Mouse (Mus musculus) layer of hippocampus, postnatal 25 days (tissue): ENCODE data around the gene Prelid3b. TPM values are rescaled to one million over a fixed set of nuclear protein-coding genes. Genes with fewer than 3 reads are reported as not detected.

ENCODE experiments used
- DNase-seq, 2 experiments: peaks; one replicate each; pipeline ENCODE4 v3.0.0; 2022; ENCODE audit warnings: mixed read lengths in 2 of 2, low spot score in 1 of 2; ENCODE audit errors: extremely low spot score in 1 of 2
- total RNA-seq, 2 experiments: library from RNA; stranded (reverse); gene quantifications; 2 replicates each; pipeline ENCODE4 v1.2.3; 2021

Prelid3b gene
- total RNA-seq, 2 experiments from 2014 or later, result 36.5 to 42.5 TPM

DNA sequence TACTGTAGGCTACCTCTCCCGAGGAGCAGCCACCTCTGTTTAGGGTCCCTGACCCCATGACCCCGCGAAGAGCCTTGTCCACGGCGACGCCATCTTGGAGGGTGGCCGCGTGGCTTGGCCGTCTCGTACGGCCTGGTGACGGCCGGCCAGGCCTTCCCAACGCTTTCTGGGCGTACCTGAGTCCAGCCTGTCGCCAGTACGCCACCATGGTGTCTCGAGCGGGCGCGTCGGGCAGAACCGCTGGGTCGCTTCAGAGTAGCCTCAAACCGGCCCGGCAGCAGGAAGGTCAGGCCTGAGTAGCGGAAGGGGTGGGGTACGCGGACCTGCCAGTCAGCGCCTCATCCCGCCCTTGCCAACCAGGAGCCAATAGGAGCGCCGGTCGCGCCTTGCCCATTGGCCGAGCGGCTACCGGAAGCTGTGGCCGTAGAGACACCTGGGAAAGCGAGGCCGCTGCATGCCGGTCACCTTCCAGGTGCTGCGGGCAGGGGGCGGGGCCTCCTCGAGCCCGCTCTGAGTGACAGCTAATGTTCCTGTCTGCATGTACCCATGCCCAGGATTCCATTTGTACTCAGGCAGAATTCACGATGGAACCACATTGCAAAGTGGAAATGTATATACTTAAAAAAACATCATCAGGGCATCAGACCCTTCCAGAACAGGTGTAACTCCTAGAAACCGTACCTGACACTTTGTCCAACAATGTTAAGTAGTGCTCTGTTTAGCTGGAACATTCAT lies 8.9 kb downstream of the Prelid3b start, which contains the start of gene Atp5e:
TSS of gene Atp5e (minus strand) at position 317 of the 735 bp plus-strand sequence.
- DNase-seq, result peak; percentile 88 to 90

DNA sequence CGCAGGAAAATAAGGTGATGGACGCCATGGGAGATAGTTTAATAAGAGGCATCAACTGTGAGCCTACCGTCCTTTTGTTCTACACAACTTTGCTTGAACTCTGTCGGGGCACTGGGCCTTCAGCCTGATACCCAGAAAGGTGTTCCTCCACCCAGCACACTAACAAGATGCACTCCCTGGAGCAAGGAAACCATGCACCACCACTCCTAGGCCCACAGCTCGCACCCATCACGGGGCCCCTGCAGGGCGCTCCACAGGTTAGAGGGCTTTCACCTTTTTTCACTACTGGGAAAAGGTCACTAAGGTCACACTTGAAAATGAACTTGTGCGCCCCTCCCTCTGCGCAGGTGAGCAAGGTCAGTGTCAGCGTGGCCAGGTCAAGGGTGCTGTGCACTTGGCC lies 9.5 kb downstream of the Prelid3b start:
- peak in 1 of 2 experiments; percentile 21 for DNase-seq

DNA sequence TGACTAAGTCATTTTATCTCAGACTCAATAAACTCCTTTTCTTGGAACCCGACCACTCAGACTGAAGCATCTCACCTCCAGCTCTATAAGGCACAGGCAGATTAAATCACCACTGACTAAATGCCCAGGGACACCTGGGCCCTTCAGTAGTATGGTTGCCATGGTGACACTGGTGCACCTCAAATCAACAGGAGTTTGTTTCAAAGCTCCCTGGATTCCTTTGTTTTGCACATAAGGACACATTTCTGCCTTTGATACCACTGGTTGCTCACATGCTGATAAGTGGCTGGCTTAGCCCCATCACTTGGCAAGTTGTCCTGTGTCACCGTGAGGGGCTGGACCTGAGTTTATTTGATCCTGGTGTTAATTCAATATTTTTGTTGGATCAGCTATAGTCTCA lies 13.5 kb downstream of the Prelid3b start:
- no peak for DNase-seq

DNA sequence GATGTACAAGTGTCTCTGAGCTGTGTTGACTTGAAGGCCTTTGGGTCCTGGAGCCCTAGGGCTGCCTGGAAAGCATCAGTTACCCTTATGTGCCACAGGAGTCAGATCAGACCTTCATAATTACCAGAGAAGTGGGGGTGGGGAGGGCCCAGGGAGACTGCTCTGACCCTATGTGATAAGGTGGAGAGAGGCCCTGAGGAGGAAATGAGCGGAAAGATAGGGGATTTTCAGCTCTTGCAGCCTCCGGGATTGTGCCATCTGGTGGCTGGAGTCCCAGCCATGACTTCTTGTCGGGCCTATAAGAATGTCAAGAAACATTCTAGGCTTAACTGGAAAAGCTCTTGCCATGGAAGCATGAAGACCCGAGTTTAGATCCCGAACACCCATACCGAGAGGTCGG lies 19.2 kb downstream of the Prelid3b start:
- no peak for DNase-seq

DNA sequence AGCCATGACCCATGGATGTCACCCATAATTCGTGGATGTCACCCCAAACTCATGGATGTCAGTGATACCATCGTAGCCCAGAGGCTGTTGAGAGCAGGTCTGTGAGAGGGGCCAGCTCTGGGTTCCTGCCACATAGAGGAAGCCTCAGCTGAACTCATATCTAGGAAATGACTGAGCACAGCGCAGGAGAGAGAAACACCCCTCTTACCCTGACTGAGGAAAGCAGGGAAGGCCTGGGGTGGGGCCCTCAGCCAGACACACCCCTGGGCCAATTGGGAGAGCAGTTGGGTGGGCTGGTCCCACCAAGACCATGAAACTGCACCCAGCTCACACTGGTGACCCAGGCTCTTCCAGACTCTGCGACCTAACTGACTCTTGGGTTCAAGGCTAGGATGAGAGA lies 22.5 kb downstream of the Prelid3b start, which contains the start of gene Tubb1:
TSS of gene Tubb1 (plus strand) at position 343 of the 400 bp plus-strand sequence.
- no peak for DNase-seq

DNA sequence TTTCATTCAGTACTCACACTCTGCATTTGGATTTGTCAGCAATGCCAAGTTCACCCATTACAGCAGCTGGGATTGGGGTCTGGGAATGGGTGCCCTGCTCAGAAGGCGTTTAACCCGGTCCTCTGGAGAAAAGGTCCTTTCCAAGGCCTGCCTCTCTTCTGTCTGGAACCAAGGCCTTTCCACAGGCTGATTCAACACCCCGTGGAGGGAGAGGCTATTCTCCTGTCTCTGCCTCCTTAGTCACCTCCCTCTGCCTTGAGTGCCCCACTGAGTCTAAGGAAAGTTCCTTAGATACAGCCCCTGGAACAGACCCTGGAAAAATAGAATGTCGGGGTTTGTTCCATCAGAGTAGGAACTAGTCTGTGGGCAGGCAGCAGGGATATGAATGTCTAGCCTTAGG lies 24.5 kb downstream of the Prelid3b start:
- DNase-seq, result no peak

DNA sequence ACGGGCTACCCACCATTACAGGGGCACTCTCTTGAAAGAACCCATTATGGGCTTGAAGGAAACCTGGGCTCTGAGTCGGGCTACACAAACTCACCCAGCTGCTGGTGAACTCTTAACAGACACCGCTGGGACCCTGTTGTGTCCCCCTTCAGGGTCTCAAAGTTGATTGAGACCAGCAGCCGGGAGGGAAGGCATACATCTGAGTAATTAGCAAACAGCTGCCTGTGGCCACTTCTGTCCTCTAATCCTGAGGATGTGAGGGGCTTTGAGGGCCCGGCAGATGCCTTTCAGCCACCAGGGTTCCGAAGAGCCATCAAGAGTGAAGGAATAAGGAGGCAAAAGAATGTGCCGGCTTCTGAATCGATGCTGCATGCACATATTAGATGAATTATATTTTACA lies 26.0 kb downstream of the Prelid3b start:
- DNase-seq, result no peak

DNA sequence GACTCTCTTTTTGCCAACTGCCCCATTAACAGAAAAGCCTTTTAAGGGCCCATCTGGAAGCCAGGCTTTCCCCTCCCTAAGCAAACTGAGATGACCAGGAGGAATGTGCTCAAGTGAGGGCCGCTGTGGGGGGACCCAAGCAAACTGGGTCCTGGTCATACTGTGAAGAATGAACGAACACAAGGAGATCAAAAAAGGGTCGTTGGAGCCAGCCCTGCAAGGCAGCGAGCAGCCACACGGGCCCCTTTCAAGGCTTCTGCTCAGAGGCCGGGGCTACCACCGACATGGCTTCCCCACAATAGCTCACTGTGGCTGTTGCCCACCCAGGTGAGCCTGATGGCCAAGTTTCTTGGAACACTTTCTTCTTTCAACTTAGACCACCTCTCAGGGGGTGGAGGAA lies 26.4 kb downstream of the Prelid3b start:
- no peak for DNase-seq

DNA sequence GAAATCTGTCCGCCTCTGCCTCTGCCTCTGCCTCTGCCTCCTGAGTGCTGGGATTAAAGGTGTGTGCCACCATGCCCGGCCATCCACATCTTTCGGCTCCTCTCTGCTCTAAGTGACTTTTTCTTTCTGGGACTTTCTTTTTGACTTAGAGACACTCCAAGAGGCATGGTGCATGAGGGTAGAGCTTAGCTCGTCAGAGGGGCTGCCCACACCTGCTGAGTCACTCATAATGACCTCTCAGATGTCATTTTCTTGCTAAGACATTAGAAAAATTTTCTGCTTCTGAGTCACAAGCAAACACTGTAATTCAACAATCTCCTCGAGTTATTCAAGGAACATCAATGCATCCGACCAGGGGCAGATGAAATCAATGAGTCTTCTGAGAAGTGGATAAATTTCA lies 27.9 kb downstream of the Prelid3b start:
- DNase-seq, result no peak

DNA sequence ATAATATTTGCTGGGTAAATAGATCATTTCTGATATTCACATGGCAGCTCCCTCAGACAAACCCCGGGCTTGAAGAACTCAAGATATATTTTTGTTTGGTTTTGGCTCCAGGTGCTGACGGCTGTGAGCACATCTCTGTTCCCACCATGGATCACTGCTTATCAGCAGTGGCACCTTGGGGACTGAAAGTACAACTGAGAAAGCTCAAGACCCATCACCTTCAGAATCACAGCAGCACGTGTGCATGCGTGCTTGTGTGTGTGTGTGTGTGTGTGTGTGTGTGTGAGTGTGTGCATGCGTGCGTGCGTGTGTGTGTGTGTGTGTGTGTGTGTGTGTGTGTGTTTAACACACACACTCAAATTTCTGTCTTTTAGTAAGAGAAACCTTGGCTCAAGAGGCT lies 28.5 kb downstream of the Prelid3b start:
- no peak for DNase-seq

DNA sequence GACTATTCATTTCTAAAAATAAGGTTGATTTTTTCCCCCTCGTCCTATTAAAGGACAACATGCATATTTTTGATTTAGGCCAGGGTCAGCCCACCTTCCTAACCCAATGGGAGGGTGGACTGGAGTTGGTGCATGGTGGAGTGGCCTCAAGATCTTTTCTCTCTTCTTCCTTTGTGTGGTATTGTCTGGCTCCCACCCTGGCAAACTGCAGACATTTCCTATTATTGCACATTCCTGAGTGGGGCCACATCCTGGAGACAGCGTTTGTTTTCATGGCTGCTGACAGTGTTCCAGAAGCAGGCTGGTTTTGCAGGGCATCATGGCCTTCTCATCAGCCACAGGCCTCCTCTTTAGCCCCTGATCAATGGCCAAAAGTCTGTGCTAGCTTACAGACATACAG lies 29.8 kb downstream of the Prelid3b start:
- DNase-seq, result no peak

DNA sequence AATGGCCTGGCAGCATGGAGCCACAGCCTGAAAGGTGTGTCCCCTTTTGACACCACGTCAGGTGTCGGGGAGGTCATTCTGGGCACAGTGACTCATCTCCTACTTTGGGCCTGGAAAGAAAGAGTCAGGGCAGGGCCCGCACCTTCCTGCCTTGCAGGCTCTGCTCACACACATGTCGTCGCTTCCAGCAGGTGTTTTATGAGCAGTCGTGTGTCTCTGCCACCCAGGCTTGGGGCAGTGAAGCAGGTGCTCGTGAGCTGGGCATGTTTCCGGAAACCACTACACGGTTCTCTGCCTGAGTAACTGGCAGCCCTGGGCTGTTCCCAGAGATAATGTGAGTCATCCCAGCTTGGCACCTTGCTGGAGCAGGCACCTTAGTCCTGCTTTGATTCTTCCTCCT lies 30.4 kb downstream of the Prelid3b start:
- DNase-seq, result no peak

DNA sequence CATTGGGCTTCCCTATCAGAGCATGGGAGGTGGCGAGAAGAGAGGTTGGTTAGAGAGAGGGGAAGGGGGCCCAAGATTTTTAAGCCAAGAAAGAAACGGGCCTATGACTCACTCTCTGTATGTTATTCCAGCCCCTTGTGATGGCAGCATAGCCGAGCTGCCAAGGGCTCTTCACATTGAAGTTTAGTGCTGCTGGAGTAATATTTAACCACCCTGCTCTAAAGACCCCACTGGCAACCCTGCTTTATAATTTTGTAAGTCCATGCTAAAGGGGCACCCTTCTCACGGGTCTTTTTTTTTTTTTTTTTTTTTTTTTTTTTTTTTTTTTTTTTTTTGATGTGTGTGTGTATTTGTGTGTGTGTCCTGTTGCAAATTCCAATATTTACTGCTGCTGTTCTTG lies 31.0 kb downstream of the Prelid3b start:
- no peak for DNase-seq

DNA sequence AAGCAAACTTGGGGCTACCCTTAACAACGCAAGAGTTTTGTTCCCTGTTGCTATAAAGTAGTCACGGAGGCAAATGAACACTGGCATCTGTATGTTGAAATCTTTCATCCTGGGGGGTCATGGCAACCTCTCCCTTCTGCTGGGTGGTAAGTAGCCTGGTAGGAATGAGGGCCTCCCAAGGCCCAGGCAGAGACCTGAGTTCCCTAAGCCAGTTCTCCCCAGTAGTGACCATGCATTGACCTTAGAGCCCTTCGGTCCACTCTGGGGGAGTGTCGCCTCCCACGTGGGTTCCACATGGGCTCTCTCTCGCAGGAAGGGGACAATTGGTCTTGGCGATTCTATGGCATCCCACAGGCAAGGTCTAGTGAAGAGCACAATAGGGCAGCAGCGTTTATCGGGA lies 32.9 kb downstream of the Prelid3b start:
- DNase-seq, result no peak

DNA sequence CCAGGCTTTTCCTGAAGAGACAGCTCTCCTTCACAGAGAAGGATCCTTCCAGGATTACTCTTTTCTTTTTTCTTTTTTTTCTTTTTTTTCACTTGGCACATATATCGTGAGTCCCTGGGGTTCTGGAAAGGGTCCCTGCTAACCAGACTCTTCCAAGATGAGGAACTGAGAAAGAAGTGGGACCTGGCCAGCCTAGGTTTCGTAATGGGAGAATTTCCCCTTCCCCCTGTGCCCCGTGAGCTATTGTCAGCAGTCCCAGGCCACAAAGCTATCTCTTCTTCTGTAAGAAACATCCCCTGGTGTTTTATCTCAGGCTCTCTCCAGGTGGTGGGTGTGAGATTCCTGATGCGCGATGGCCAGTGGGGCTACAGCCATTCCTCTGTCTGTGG lies 33.4 kb downstream of the Prelid3b start:
- DNase-seq, result no peak

DNA sequence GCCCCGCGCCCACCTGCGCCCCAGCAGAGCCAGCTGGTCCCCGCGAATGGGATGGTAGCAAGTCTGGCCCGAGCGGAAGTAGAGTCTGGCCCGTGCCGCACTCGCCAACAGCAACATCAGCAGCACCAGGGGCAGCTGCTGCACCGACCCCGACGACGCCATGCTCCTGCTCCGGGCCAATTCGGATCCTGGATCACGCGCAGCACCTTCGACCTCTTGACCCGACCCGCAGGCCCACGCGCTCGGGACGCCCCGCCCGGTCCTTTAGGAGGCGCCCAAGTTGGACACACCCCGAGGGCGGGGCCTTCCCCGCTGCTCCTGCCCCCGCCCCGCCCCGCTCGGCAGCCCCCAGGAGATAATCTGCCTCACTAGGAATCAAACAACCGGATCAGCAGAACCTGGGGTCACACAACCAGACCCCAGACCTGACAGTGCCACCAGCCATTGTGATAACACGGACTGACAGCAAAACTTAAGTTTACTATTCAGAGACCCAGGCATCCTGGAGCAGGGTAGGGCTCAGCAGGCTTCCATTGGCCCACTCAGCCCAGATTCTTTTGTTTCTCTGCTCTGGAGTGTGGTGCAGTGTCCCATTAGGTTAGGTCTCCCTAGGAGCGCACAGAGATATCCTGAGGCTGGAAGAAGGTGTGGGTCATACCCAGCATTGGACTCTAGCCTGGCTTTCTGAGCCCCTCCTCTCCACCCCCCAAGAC lies 34.0 kb downstream of the Prelid3b start, which contains the start of gene Ctsz:
TSS of gene Ctsz (minus strand) at position 303 of the 713 bp plus-strand sequence.
- DNase-seq, result peak; percentile 29 to 32

DNA sequence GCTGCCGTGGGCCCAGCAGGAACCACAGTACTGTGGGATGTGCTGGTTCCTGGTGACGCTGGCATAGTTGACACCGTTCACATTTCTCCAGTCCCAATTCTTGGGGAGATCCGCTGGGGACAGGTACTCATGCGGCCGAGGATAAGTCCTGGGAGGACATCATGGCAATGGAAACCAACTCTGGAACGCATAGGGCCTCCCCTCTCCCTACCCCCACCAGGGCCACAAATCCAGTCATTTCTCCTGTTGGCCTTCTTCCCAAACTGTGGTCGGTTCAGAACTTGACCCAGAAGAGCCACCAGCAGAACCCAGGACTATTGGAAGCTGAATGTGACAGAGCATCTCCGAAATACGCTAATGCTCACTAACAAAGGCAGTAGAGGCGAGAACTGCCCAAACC lies 34.7 kb downstream of the Prelid3b start:
- no peak for DNase-seq

DNA sequence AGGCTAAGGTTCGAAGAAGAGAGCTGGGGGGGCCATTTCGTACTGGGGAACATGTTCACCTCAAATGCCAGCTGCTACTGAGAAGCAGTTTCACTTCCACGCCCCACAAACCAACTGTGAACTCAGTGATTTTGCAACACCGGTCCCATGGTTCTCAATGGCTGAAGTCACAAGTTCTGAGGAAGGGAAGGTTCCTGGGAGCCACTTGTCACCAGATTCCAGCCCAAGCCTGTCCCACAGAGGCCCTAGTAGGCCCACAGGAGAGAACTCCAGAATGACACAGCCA lies 35.2 kb downstream of the Prelid3b start:
- no peak for DNase-seq

DNA sequence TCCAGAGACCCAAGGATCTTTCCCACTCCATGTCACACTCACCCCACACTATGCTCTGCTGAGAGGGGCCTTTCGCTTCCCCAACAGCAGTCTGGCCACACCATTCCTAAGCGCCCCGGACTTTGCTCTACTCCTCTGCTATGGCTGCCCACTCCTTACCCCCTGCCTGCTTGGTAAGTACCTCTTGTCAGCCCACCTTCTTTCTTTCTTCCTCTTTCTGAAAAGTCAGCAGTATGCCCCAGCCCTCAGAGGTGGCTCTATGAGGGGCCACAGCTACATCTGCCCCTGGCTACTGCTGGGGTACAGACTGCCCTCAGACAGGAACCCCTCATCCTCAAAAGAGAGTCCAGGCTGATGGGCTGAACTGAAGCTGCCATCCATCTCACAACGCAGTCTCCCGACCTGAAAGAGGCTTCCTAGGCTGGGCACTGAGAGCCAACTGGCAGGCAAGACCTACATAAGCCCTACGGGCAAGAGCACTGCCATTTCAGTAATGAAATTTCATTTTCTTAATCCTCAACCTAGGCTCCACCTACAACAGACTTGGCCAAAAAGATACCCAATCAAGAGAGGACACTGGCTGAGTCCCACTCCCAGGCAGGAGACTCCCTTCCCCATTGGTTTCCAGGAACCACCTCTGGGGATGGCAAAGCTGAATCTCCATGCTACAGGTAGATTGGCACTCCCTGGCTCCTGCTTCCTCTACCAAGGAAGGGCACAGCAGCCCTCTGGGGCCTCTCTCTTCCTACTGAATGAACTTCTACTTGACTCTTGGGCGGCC lies 35.8 kb downstream of the Prelid3b start:
- DNase-seq, result no peak

DNA sequence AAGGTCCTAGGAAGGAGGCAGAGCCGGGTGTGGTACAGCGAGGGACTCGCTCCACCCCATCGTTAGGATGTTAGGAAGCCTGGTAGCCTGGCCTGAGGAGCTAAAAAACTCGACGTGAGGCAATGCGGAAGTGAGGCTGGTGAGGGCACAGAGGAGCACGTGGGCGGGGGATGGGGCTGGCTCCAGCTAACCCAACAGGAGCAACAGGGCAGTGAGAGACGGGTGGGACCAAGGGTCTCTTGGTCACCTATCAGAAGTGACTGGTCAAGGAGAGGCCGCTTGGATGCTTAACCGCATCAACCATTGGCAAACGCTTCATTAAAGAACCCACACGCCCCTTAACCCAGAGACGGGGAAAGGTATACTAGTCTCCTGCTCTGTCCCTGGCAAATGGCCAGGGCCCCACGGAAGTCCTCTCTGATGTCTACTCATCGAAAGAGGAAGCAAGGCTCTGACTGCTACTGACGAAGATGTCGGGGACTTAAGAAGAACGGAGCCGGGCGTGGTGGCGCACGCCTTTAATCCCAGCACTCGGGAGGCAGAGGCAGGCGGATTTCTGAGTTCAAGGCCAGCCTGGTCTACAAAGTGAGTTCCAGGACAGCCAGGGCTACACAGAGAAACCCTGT lies 36.7 kb downstream of the Prelid3b start:
- DNase-seq, result no peak

DNA sequence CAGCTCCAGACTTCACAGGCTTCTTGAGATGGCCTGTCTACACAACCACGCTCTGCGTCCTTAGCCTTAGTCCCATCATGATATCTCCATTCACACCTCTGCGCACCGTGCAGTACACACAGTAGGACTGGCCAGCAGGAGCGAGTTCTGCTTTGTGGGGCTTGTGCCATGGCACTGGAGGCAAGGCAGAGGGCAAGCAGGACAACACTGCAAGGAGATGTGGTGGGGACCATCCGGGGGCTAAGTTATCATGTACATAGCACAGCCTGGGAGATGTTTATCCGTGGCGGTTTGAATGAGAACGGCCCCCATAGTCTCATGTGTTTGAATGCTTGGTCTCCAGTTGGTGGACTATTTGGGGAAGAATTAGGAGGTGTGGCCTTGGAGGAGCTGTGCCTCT lies 37.9 kb downstream of the Prelid3b start:
- DNase-seq, result no peak
